Mouse (Mus musculus) CD4-positive, CD25-positive, alpha-beta regulatory T cell, adult 4 months (primary cell): ENCODE measurements around the gene Tmem239. TPM values are rescaled to one million over a fixed set of nuclear protein-coding genes. Genes with fewer than 3 reads are reported as not detected.
A peak's percentile ranks its signal among the peaks of the same experiment; 100 is the strongest.

Source experiments
- ATAC-seq: one replicate; pipeline ENCODE4 v1.8.0; 2017
- polyA plus RNA-seq, 2 experiments: library from polyadenylated mRNA; unstranded; fragments of 100-300 nt; shearing (Covaris generic); gene quantifications; one replicate each; pipeline ENCODE4 v1.2.1; 2017

Gene Tmem239
- polyA plus RNA-seq, 2 experiments from 2014 or later: not detected

- ATAC-seq: peak; percentile 75
These were observed 5.5 kb downstream of the Tmem239 start for GRCm38 (mm10) chr2:130411558-130412495.

- ATAC-seq: no peak
These were observed 6.5 kb downstream of the Tmem239 start for GRCm38 (mm10) chr2:130412775-130413174.

GRCm38 (mm10) chr2:130414094-130414856, 8.0 kb downstream of the Tmem239 start:
- ATAC-seq: no peak

- ATAC-seq: no peak
These were observed 15.7 kb downstream of the Tmem239 start for GRCm38 (mm10) chr2:130421781-130422620.

- peak; percentile 57 for ATAC-seq
These were observed 17.3 kb downstream of the Tmem239 start for GRCm38 (mm10) chr2:130423397-130424125.

- peak; percentile 91 for ATAC-seq
These were observed 18.0 kb downstream of the Tmem239 start, which contains the start of the genes Vps16 and Pced1a for GRCm38 (mm10) chr2:130424126-130424853. Gene Vps16, plus strand, starts transcription at chr2:130424339. Gene Pced1a, minus strand, starts transcription at chr2:130424701.

- no peak for ATAC-seq
These were observed 18.8 kb downstream of the Tmem239 start for GRCm38 (mm10) chr2:130425112-130425511.

GRCm38 (mm10) chr2:130429851-130430250, 23.6 kb downstream of the Tmem239 start:
- no peak for ATAC-seq

GRCm38 (mm10) chr2:130430484-130430883, 24.2 kb downstream of the Tmem239 start:
- no peak for ATAC-seq

- no peak for ATAC-seq
These were observed 25.9 kb downstream of the Tmem239 start for GRCm38 (mm10) chr2:130432157-130432556.

- peak; percentile 62 for ATAC-seq
These were observed 26.9 kb downstream of the Tmem239 start for GRCm38 (mm10) chr2:130433152-130433551.

GRCm38 (mm10) chr2:130436769-130437168, 30.5 kb downstream of the Tmem239 start:
- no peak for ATAC-seq

GRCm38 (mm10) chr2:130438861-130439260, 32.6 kb downstream of the Tmem239 start:
- no peak for ATAC-seq

- no peak for ATAC-seq
These were observed 33.7 kb downstream of the Tmem239 start for GRCm38 (mm10) chr2:130439840-130440480.

GRCm38 (mm10) chr2:130442162-130442561, 35.9 kb downstream of the Tmem239 start:
- no peak for ATAC-seq

- ATAC-seq: no peak
These were observed 42.2 kb downstream of the Tmem239 start for GRCm38 (mm10) chr2:130448449-130448848.

GRCm38 (mm10) chr2:130449021-130449793, 42.9 kb downstream of the Tmem239 start:
- ATAC-seq: peak; percentile 0

GRCm38 (mm10) chr2:130449794-130450433, 43.6 kb downstream of the Tmem239 start, which contains the start of gene Ptpra:
Gene Ptpra, plus strand, starts transcription at chr2:130450278.
- peak; percentile 96 for ATAC-seq

GRCm38 (mm10) chr2:130450434-130450796, 44.1 kb downstream of the Tmem239 start:
- ATAC-seq: peak; percentile 71
